Mouse (Mus musculus) CH12.LX (cell line): Measurements from ENCODE around the gene BC005537.

Experiments
- CHD2 ChIP-seq: IDR thresholded peaks from 2 replicates; pipeline ENCODE4 v1.6.1; 2011; ENCODE audit warnings: low read length, improper control_type of control experiment
- CTCF ChIP-seq, 2 experiments: IDR thresholded peaks in 1 of 2; conservative IDR thresholded peaks in 1 of 2; 2 replicates each; pipeline ENCODE4 v1.5.1; 2011 to 2012; ENCODE audit warnings: low read depth in 2 of 2, low read length in 2 of 2, improper control_type of control experiment in 1 of 2, inconsistent platforms in 1 of 2, mild to moderate bottlenecking in 1 of 2, moderate library complexity in 1 of 2
- EP300 ChIP-seq: IDR thresholded peaks from 2 replicates; pipeline ENCODE4 v1.6.1; 2011; ENCODE audit warnings: low read length, improper control_type of control experiment
- GABPA ChIP-seq: IDR thresholded peaks from 2 replicates; pipeline ENCODE4 v1.6.1; 2012; ENCODE audit warnings: low read depth, low read length, improper control_type of control experiment, inconsistent platforms; ENCODE audit not compliant: insufficient replicate concordance
- NELFE ChIP-seq: IDR thresholded peaks from 2 replicates; pipeline ENCODE4 v1.6.1; 2011; ENCODE audit warnings: low read depth, low read length, improper control_type of control experiment
- POLR2A ChIP-seq: IDR thresholded peaks from 2 replicates; pipeline ENCODE4 v1.6.1; 2011; ENCODE audit warnings: low read depth, mild to moderate bottlenecking, improper control_type of control experiment, low read length
- POLR2AphosphoS2 ChIP-seq: IDR thresholded peaks from 2 replicates; pipeline ENCODE4 v1.6.1; 2011; ENCODE audit warnings: low read depth, low read length, improper control_type of control experiment
- ZNF384 ChIP-seq: IDR thresholded peaks from 2 replicates; pipeline ENCODE4 v1.6.1; 2012; ENCODE audit warnings: low read depth, low read length, improper control_type of control experiment, inconsistent platforms

- TF ChIP-seq POLR2AphosphoS2 (no peak), POLR2A (no peak), NELFE (no peak), GABPA (no peak), CHD2 (no peak), EP300 (no peak), CTCF (conservative IDR thresholded peaks at IDR 0.05 in 1 of 2, IDR thresholded peaks at IDR 0.05 in 1 of 2; ENCODE audit: low read depth in 2 of 2, low read length in 2 of 2) (no peak), ZNF384 (no peak)
These were observed 1.7 kb downstream of the BC005537 start for GRCm38 (mm10) chr13:24803196-24803595.
